Mouse (Mus musculus) thymus, postnatal 0 days (tissue): ENCODE results near the gene Mark3. TPM values are rescaled to one million over a fixed set of nuclear protein-coding genes. Genes with fewer than 3 reads are reported as not detected.

ENCODE experiments used
- DNase-seq: peaks from one replicate; pipeline ENCODE4 v3.0.0-alpha.2; 2015; ENCODE audit warnings: low spot score
- polyA plus RNA-seq: library from polyadenylated mRNA; unstranded; fragments of >200 nt; fragmentation: Nextera tagmentation; extraction: Ambion mirVana; gene quantifications from 2 replicates; pipeline ENCODE4 v1.2.1, GENCODE M21; 2015

The Mark3 gene
- polyA plus RNA-seq, 1 experiment from 2014 or later = 35.1 TPM

GRCm38 (mm10) chr12:111672581-111672980, 98.3 kb downstream of the Mark3 start:
- DNase-seq = no peak

GRCm38 (mm10) chr12:111674850-111675486, 100.6 kb downstream of the Mark3 start:
- DNase-seq = no peak

GRCm38 (mm10) chr12:111675797-111676580, 101.7 kb downstream of the Mark3 start:
- DNase-seq = no peak

GRCm38 (mm10) chr12:111677421-111677820, 103.1 kb downstream of the Mark3 start:
- no peak for DNase-seq

GRCm38 (mm10) chr12:111677882-111678669, 103.8 kb downstream of the Mark3 start, which contains the start of gene Trmt61a:
TSS of gene Trmt61a (plus strand) at chr12:111678105.
- DNase-seq = peak; percentile 93

- no peak for DNase-seq
Measured at GRCm38 (mm10) chr12:111678670-111678933, 104.3 kb downstream of the Mark3 start.

GRCm38 (mm10) chr12:111678997-111679396, 104.7 kb downstream of the Mark3 start:
- DNase-seq = no peak

- DNase-seq = no peak
Measured at GRCm38 (mm10) chr12:111680661-111681060, 106.3 kb downstream of the Mark3 start.

- no peak for DNase-seq
Measured at GRCm38 (mm10) chr12:111681305-111681704, 107.0 kb downstream of the Mark3 start.

GRCm38 (mm10) chr12:111682003-111682402, 107.7 kb downstream of the Mark3 start:
- DNase-seq = no peak

GRCm38 (mm10) chr12:111682806-111683205, 108.5 kb downstream of the Mark3 start:
- no peak for DNase-seq

- no peak for DNase-seq
Measured at GRCm38 (mm10) chr12:111686390-111686789, 112.1 kb downstream of the Mark3 start.

- DNase-seq = no peak
Measured at GRCm38 (mm10) chr12:111687350-111688068, 113.2 kb downstream of the Mark3 start.

- no peak for DNase-seq
Measured at GRCm38 (mm10) chr12:111688069-111688428, 113.7 kb downstream of the Mark3 start.

GRCm38 (mm10) chr12:111689426-111689825, 115.1 kb downstream of the Mark3 start:
- no peak for DNase-seq

- DNase-seq = peak; percentile 85
Measured at GRCm38 (mm10) chr12:111691346-111691872, 117.1 kb downstream of the Mark3 start.

- peak; percentile 35 for DNase-seq
Measured at GRCm38 (mm10) chr12:111692899-111693298, 118.6 kb downstream of the Mark3 start.

GRCm38 (mm10) chr12:111693341-111694270, 119.3 kb downstream of the Mark3 start:
- peak; percentile 62 for DNase-seq

GRCm38 (mm10) chr12:111694271-111694781, 120.0 kb downstream of the Mark3 start:
- peak; percentile 72 for DNase-seq
